Mouse (Mus musculus): Measurements from ENCODE around the gene Ubb.

The Ubb gene

GRCm38 (mm10) chr11:62589391-62589790 lies 38.4 kb downstream of the Ubb start:
- DNase-seq, result no peak

- DNase-seq, result no peak
These were observed 40.1 kb downstream of the Ubb start for GRCm38 (mm10) chr11:62591026-62591425.

- DNase-seq, result no peak
These were observed 41.1 kb downstream of the Ubb start for GRCm38 (mm10) chr11:62591904-62592575.

- no peak for DNase-seq
These were observed 47.6 kb downstream of the Ubb start for GRCm38 (mm10) chr11:62598571-62598970.

- no peak for DNase-seq
These were observed 51.0 kb downstream of the Ubb start for GRCm38 (mm10) chr11:62601732-62602618.
